Mouse (Mus musculus) cerebellum, adult 2 months (tissue): ENCODE data around the gene Spic. TPM values are rescaled to one million over a fixed set of nuclear protein-coding genes. Genes with fewer than 3 reads are reported as not detected.

Experiments used
- DNase-seq, 2 experiments: peaks; one replicate each; pipeline ENCODE4 v3.0.0; 2021
- H3K27ac ChIP-seq: fragments of 200-500 bp; 2 replicates; pipeline ENCODE4 v1.5.1; 2012; ENCODE audit warnings: low read length, control low read depth, inconsistent platforms; ENCODE audit not compliant: insufficient read depth
- H3K27me3 ChIP-seq: fragments of 200-500 bp; 2 replicates; pipeline ENCODE4 v1.6.1; 2012; ENCODE audit warnings: inconsistent platforms, mild to moderate bottlenecking, low read length, moderate library complexity; ENCODE audit not compliant: control insufficient read depth, insufficient read depth
- H3K4me1 ChIP-seq: fragments of 200-500 bp; 2 replicates; pipeline ENCODE4 v1.6.1; 2011; ENCODE audit warnings: low read length; ENCODE audit not compliant: control insufficient read depth, insufficient read depth
- H3K4me3 ChIP-seq: fragments of 200-500 bp; replicated peaks from 2 replicates; pipeline ENCODE3; 2011; ENCODE audit warnings: mild to moderate bottlenecking, low read depth, low read length, control low read depth; ENCODE audit not compliant: insufficient read depth
- CTCF ChIP-seq: fragments of 200-500 bp; IDR thresholded peaks from 2 replicates; pipeline ENCODE4 v1.5.1; 2011; ENCODE audit warnings: low read depth, mild to moderate bottlenecking, control low read depth, low read length, moderate library complexity, borderline replicate concordance; ENCODE audit not compliant: insufficient read depth
- POLR2A ChIP-seq: fragments of 200-500 bp; IDR thresholded peaks from 2 replicates; pipeline ENCODE4 v1.6.1; 2011; ENCODE audit warnings: low read length, control low read depth, borderline replicate concordance; ENCODE audit not compliant: insufficient read depth
- WGBS: fragments of 180-500 bp; shearing (Covaris S2); methylation state at CpG from one replicate; pipeline ENCODE4 v1.1.7; 2018; 5-methylcytosine and 5-hydroxymethylcytosine counted together
- polyA plus RNA-seq: library from polyadenylated mRNA; depleted of rRNA; stranded (reverse); fragments of >200 nt; gene quantifications from 2 replicates; pipeline ENCODE4 v1.2.3, GENCODE M21; 2012; rRNA removed

Spic gene
- polyA plus RNA-seq, 1 experiment, result 0.05 TPM

- 77% methylated on average over 3 of the region's 3 CpGs for WGBS
Observed at GRCm38 (mm10) chr10:88626176-88626575, 58.6 kb downstream of the Spic start.

More at GRCm38 (mm10) chr10:88626176-88626575, 58.6 kb downstream of the Spic start:
- Histone ChIP-seq H3K27ac (no peak overlapping the region), H3K4me1 (no peaks in the 10 kb centered on the region), H3K27me3 (no peaks in the 10 kb centered on the region), H3K4me3 (no peak overlapping the region)
- no peak for DNase-seq
- no peak for TF ChIP-seq CTCF
- TF ChIP-seq POLR2A, result no peak

Other genes starting within 250 kb of the Spic start
- 0.33 and 0.54 TPM in 2 replicates for gene Sycp3, start 225.4 kb downstream of the Spic start, polyA plus RNA-seq
- gene Chpt1, start 180.9 kb downstream of the Spic start, polyA plus RNA-seq, result 38.9 and 40.6 TPM in 2 replicates
- 37.1 and 46.5 TPM in 2 replicates for gene Mybpc1, start 79.9 kb downstream of the Spic start, polyA plus RNA-seq
- gene Arl1, start 45.8 kb upstream of the Spic start, polyA plus RNA-seq, result 122 and 132 TPM in 2 replicates
- gene Utp20, start 141.8 kb upstream of the Spic start, polyA plus RNA-seq, result 15.5 and 15.7 TPM in 2 replicates
- 0.10 and 0.18 TPM in 2 replicates for gene Slc5a8, start 201.0 kb upstream of the Spic start, polyA plus RNA-seq